ENCODE assay signal across 8 mouse cellular contexts in the genomic region with DNA sequence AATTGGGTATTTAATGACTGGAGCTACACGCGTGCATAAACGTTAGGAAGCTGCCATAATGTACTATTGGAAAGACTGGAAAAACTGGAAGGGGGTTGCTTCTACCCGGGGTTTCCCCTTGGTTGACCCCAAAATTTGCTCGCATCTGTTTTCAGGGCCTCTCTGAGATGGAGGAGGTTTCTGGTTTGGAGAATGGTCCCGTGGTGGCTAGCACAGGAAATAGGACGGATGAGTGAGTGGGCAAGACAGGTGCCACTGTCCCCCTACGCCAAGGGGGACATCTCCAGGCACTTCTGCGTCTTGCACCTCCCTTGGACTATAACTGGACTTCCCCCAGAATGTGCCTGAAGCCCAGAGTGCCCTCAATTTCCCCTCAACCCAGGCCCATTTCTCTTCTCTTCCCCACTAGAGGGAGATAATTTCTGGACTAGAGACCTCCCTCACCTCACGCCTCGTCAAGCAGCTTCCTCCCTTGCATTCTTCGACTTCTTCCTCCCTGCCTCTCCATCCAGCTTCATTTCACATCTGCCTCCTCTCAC. TPM values are rescaled to one million over a fixed set of nuclear protein-coding genes. Genes with fewer than 3 reads are reported as not detected.
A peak's percentile ranks its signal among the peaks of the same experiment; 100 is the strongest.
DNase-seq lines count a peak whose midpoint lies in the region; ATAC-seq and TF ChIP-seq lines count a peak whose summit lies in the region.

No protein-coding gene starts in this region.

- 30% methylated on average over 12 of the region's 12 CpGs for WGBS in heart, postnatal 0 days
- WGBS in hindbrain, embryonic 12.5 days: 41% methylated on average over 12 of the region's 12 CpGs
- 38% methylated on average over 12 of the region's 12 CpGs for WGBS in midbrain, embryonic 11.5 days

- no peaks in the 10 kb centered on the region for H3K27me3 ChIP-seq in heart, postnatal 0 days (ENCODE audit: control insufficient read depth, insufficient read depth, low read length)
- no peaks in the 10 kb centered on the region for H3K27me3 ChIP-seq in hindbrain, embryonic 12.5 days
- no peaks in the 10 kb centered on the region for H3K27me3 ChIP-seq in midbrain, embryonic 11.5 days (ENCODE audit: control insufficient read depth, insufficient read depth, low read length)

- peak overlapping the region; percentile 88 for H3K9ac ChIP-seq in heart, postnatal 0 days (replicated peaks; ENCODE audit: low read depth, low read length)
- H3K9ac ChIP-seq in hindbrain, embryonic 12.5 days: peak overlapping the region; percentile 86
- peak overlapping the region; percentile 92 for H3K9ac ChIP-seq in midbrain, embryonic 11.5 days (ENCODE audit: low read length)

- no peak for TF ChIP-seq POLR2A in bone marrow macrophage, adult 2 months (IDR thresholded peaks at IDR 0.05; ENCODE audit: borderline replicate concordance, low read depth, low read length)

- TF ChIP-seq EP300 in heart, postnatal 0 days (IDR thresholded peaks at IDR 0.05; ENCODE audit: low read depth): no peak

- peak overlapping the region; percentile 99 for H3K27ac ChIP-seq in heart, postnatal 0 days (ENCODE audit: low read depth)
- H3K27ac ChIP-seq in bone marrow macrophage, adult 2 months (ENCODE audit: insufficient read depth, low read depth, low read length): peak overlapping the region; percentile 84
- peak overlapping the region; percentile 98 for H3K27ac ChIP-seq in hindbrain, embryonic 12.5 days
- peak overlapping the region; percentile 99 for H3K27ac ChIP-seq in midbrain, embryonic 11.5 days (ENCODE audit: low read depth, low read length)

- no peaks in the 10 kb centered on the region for H3K9me3 ChIP-seq in heart, postnatal 0 days (replicated peaks; ENCODE audit: control insufficient read depth, low read length)
- no peaks in the 10 kb centered on the region for H3K9me3 ChIP-seq in hindbrain, embryonic 12.5 days (replicated peaks)
- no peaks in the 10 kb centered on the region for H3K9me3 ChIP-seq in midbrain, embryonic 11.5 days (ENCODE audit: control insufficient read depth, low read length)

- intact Hi-C loops in heart, postnatal 25 days (cut with DNase I): no loop called here
- intact Hi-C loops in left cerebral cortex, postnatal 14 days (cut with DNase I): no loop called here

- ATAC-seq in heart, postnatal 0 days (ENCODE audit: insufficient read depth, low read depth): peak; percentile 1
- no peak for ATAC-seq in hindbrain, embryonic 12.5 days (ENCODE audit: low FRiP score)
- peak; percentile 17 for ATAC-seq in midbrain, embryonic 11.5 days (ENCODE audit: low FRiP score)

- peak overlapping the region; percentile 71 for H3K4me2 ChIP-seq in heart, postnatal 0 days (ENCODE audit: low read depth, low read length)
- H3K4me2 ChIP-seq in hindbrain, embryonic 12.5 days (replicated peaks): peak overlapping the region; percentile 70
- peak overlapping the region; percentile 76 for H3K4me2 ChIP-seq in midbrain, embryonic 11.5 days

- peaks cover 37% of the 10 kb centered on the region for H3K4me1 ChIP-seq in heart, postnatal 0 days (ENCODE audit: control insufficient read depth, insufficient read depth)
- peaks cover 46% of the 10 kb centered on the region for H3K4me1 ChIP-seq in bone marrow macrophage, adult 2 months (ENCODE audit: control insufficient read depth, insufficient read depth, low read length)
- peaks cover 47% of the 10 kb centered on the region for H3K4me1 ChIP-seq in hindbrain, embryonic 12.5 days
- H3K4me1 ChIP-seq in midbrain, embryonic 11.5 days (ENCODE audit: control insufficient read depth, insufficient read depth, low read length): peaks cover 41% of the 10 kb centered on the region

- peak overlapping the region; percentile 72 for H3K4me3 ChIP-seq in heart, postnatal 0 days (ENCODE audit: low read depth, low read length)
- peak overlapping the region; percentile 85 for H3K4me3 ChIP-seq in bone marrow macrophage, adult 2 months (ENCODE audit: insufficient read depth, low read length)
- H3K4me3 ChIP-seq in hindbrain, embryonic 12.5 days: peak overlapping the region; percentile 55
- peak overlapping the region; percentile 48 for H3K4me3 ChIP-seq in midbrain, embryonic 11.5 days (ENCODE audit: low read depth, low read length)

- TF ChIP-seq CTCF in heart, postnatal 0 days (IDR thresholded peaks at IDR 0.05; ENCODE audit: low read depth): peak; percentile 45
- peak; percentile 31; the same call in 1 of the 2 replicates for TF ChIP-seq CTCF in bone marrow macrophage, adult 2 months (IDR thresholded peaks at IDR 0.05; ENCODE audit: low read depth, low read length)

- no peaks in the 10 kb centered on the region for H3K36me3 ChIP-seq in heart, postnatal 0 days (replicated peaks; ENCODE audit: control insufficient read depth, insufficient read depth, low read length)
- no peaks in the 10 kb centered on the region for H3K36me3 ChIP-seq in hindbrain, embryonic 12.5 days
- H3K36me3 ChIP-seq in midbrain, embryonic 11.5 days (ENCODE audit: control insufficient read depth, insufficient read depth, low read length): no peaks in the 10 kb centered on the region

- no peak for DNase-seq in heart, postnatal 0 days (ENCODE audit: low spot score)
- no peak for DNase-seq in heart, postnatal 25 days (ENCODE audit: low spot score)
- peak; percentile 92 for DNase-seq in midbrain, embryonic 11.5 days (ENCODE audit: low spot score, missing footprints)
- no peak for DNase-seq in left cerebral cortex, postnatal 14 days (ENCODE audit: low spot score in 2 of 2)
- DNase-seq in layer of hippocampus, adult 18-20 months (ENCODE audit: low spot score in 2 of 2): no peak
- no peak for DNase-seq in thymus, adult 18-20 months

RNA-seq across cellular contexts. Expression of a gene that starts 1.4 kb away (rescaled TPM):
- total RNA-seq in heart, postnatal 0 days (2014; rRNA removed; ENCODE audit: low replicate concordance): 41.2 and 51.6 TPM in 2 replicates
- 12.7 and 13.9 TPM in 2 replicates for polyA plus RNA-seq in heart, postnatal 0 days (2015; fragmentation: Nextera tagmentation; extraction: Ambion mirVana)
- 10 to 100 TPM; 24.8 to 29.0 TPM for total RNA-seq in heart, postnatal 25 days (2021)
- 31.2 and 43.5 TPM in 2 replicates for polyA plus RNA-seq in bone marrow macrophage, adult 2 months (2012; ENCODE audit: insufficient read depth, insufficient read length, missing spikeins)
- polyA plus RNA-seq in hindbrain, embryonic 12.5 days (2016; fragmentation: Nextera tagmentation; extraction: Ambion mirVana): 64.4 and 71.7 TPM in 2 replicates
- polyA plus RNA-seq in midbrain, embryonic 11.5 days (2014; fragmentation: Nextera tagmentation; extraction: Ambion mirVana): 91.9 and 110 TPM in 2 replicates
- total RNA-seq in left cerebral cortex, postnatal 14 days (2021): 10 to 100 TPM; 29.5 to 33.6 TPM
- total RNA-seq in layer of hippocampus, adult 18-20 months (2021): 10 to 100 TPM; 42.3 to 44.2 TPM

RNA-seq across cellular contexts. Expression of a gene that starts 3.7 kb away (rescaled TPM):
- 0.57 TPM in 1 of 2 replicates, not detected in the other for total RNA-seq in heart, postnatal 0 days (2014; rRNA removed; ENCODE audit: low replicate concordance)
- 0.18 and 1.0 TPM in 2 replicates for polyA plus RNA-seq in heart, postnatal 0 days (2015; fragmentation: Nextera tagmentation; extraction: Ambion mirVana)
- total RNA-seq in heart, postnatal 25 days (2021): 1 to 10 TPM; 3.3 to 3.9 TPM
- polyA plus RNA-seq in bone marrow macrophage, adult 2 months (2012; ENCODE audit: insufficient read depth, insufficient read length, missing spikeins): not detected in 2 replicates
- polyA plus RNA-seq in hindbrain, embryonic 12.5 days (2016; fragmentation: Nextera tagmentation; extraction: Ambion mirVana): 0.59 and 1.6 TPM in 2 replicates
- 1.0 and 1.5 TPM in 2 replicates for polyA plus RNA-seq in midbrain, embryonic 11.5 days (2014; fragmentation: Nextera tagmentation; extraction: Ambion mirVana)
- under 1 TPM; 0.36 to 0.77 TPM for total RNA-seq in left cerebral cortex, postnatal 14 days (2021)
- total RNA-seq in layer of hippocampus, adult 18-20 months (2021): under 1 TPM; 0.63 to 0.92 TPM

RNA-seq across cellular contexts. Expression of a gene that starts 23.1 kb away (rescaled TPM):
- not detected in 2 replicates for total RNA-seq in heart, postnatal 0 days (2014; rRNA removed; ENCODE audit: low replicate concordance)
- not detected in 2 replicates for polyA plus RNA-seq in heart, postnatal 0 days (2015; fragmentation: Nextera tagmentation; extraction: Ambion mirVana)
- total RNA-seq in heart, postnatal 25 days (2021): not detected
- not detected in 2 replicates for polyA plus RNA-seq in bone marrow macrophage, adult 2 months (2012; ENCODE audit: insufficient read depth, insufficient read length, missing spikeins)
- not detected in 2 replicates for polyA plus RNA-seq in hindbrain, embryonic 12.5 days (2016; fragmentation: Nextera tagmentation; extraction: Ambion mirVana)
- polyA plus RNA-seq in midbrain, embryonic 11.5 days (2014; fragmentation: Nextera tagmentation; extraction: Ambion mirVana): not detected in 2 replicates
- not detected for total RNA-seq in left cerebral cortex, postnatal 14 days (2021)
- not detected for total RNA-seq in layer of hippocampus, adult 18-20 months (2021)

RNA-seq across cellular contexts. Expression of a gene that starts 34.6 kb away (rescaled TPM):
- total RNA-seq in heart, postnatal 0 days (2014; rRNA removed; ENCODE audit: low replicate concordance): 35.4 and 36.4 TPM in 2 replicates
- polyA plus RNA-seq in heart, postnatal 0 days (2015; fragmentation: Nextera tagmentation; extraction: Ambion mirVana): 26.9 and 27.6 TPM in 2 replicates
- total RNA-seq in heart, postnatal 25 days (2021): 10 to 100 TPM; 31.2 to 41.2 TPM
- 4.3 and 5.8 TPM in 2 replicates for polyA plus RNA-seq in bone marrow macrophage, adult 2 months (2012; ENCODE audit: insufficient read depth, insufficient read length, missing spikeins)
- 126 and 133 TPM in 2 replicates for polyA plus RNA-seq in hindbrain, embryonic 12.5 days (2016; fragmentation: Nextera tagmentation; extraction: Ambion mirVana)
- 50.4 and 52.8 TPM in 2 replicates for polyA plus RNA-seq in midbrain, embryonic 11.5 days (2014; fragmentation: Nextera tagmentation; extraction: Ambion mirVana)
- total RNA-seq in left cerebral cortex, postnatal 14 days (2021): 10 to 100 TPM; 31.9 to 35.2 TPM
- 10 to 100 TPM; 25.8 to 30.0 TPM for total RNA-seq in layer of hippocampus, adult 18-20 months (2021)
